Mouse (Mus musculus) ovary, adult 10 weeks (tissue): ENCODE measurements around the gene Txndc5. TPM values are rescaled to one million over a fixed set of nuclear protein-coding genes. Genes with fewer than 3 reads are reported as not detected.

Source experiments
- polyA plus RNA-seq: library from polyadenylated mRNA; stranded (reverse); fragments of 350-450 nt; fragmentation: Illumina TruSeq; extraction: RNeasy Lipid Tissue Mini Kit (QIAGEN cat#74804); gene quantifications from one replicate; pipeline ENCODE4 v1.2.3, GENCODE M21; 2014

Gene Txndc5
- 55.7 TPM for polyA plus RNA-seq

DNA sequence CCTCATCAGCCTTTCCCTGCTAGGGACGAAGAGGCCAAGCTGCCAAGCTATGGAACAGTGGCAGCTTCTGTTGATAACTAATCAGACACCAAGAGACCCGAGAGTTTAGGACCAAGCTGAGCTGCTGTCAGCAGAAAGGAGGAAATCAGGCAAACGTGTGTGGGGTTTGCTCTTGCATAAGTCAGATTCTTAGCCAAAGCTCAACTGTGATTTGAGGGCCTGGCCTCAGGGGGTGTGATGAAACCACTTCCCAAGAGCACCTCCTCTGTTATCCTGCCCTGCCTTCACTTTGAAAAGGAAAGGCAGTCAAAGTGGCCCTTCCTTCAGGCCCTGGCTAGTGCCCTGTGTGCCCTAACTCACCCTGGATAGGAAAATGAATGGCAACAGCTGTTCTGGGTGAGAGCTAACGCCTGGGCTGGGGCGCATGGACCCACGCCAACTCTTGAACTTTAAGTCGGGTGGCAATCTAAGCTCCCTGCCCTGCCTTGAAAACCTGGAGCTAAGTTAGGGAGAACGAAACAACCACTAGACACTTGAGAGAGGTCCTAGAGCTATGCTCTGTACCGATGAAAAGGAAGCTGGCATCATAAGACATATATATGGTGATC is at the start of gene Txndc5:
Gene Txndc5, minus strand, starts transcription at position 138 of the 608 bp plus-strand sequence.

Other genes starting within 250 kb of the Txndc5 start
- 7.2 TPM for gene Bmp6, start 183.7 kb downstream of the Txndc5 start, polyA plus RNA-seq
- 7.3 TPM for gene Bloc1s5, start 106.3 kb upstream of the Txndc5 start, polyA plus RNA-seq
- 36.6 TPM for gene Eef1e1, start 130.2 kb upstream of the Txndc5 start, polyA plus RNA-seq